Mouse (Mus musculus) stomach, embryonic 16.5 days (tissue): ENCODE results near the gene Eif3l. TPM values are rescaled to one million over a fixed set of nuclear protein-coding genes. Genes with fewer than 3 reads are reported as not detected.

Experiments
- ATAC-seq: fragments of 200-750 bp; cut with Nextera tagmentation; 2 replicates; pipeline ENCODE4 v1.8.0; 2017; ENCODE audit warnings: moderate number of reproducible peaks, moderate TSS enrichment; ENCODE audit not compliant: insufficient read depth, low FRiP score
- H3K27ac ChIP-seq: fragments of 300-500 bp; sonication (generic); 2 replicates; pipeline ENCODE4 v1.5.1; 2014; ENCODE audit warnings: low read length
- H3K27me3 ChIP-seq: fragments of 300-500 bp; sonication (generic); 2 replicates; pipeline ENCODE4 v1.6.1; 2014; ENCODE audit warnings: low read length, control low read depth, mixed read lengths; ENCODE audit not compliant: control insufficient read depth, insufficient read depth
- H3K36me3 ChIP-seq: fragments of 300-500 bp; sonication (generic); 2 replicates; pipeline ENCODE4 v1.6.1; 2014; ENCODE audit warnings: low read length; ENCODE audit not compliant: control insufficient read depth, insufficient read depth
- H3K4me1 ChIP-seq: fragments of 300-500 bp; sonication (generic); 2 replicates; pipeline ENCODE4 v1.6.1; 2014; ENCODE audit warnings: low read length, control low read depth, mixed read lengths; ENCODE audit not compliant: control insufficient read depth, insufficient read depth
- H3K4me2 ChIP-seq: fragments of 300-500 bp; sonication (generic); 2 replicates; pipeline ENCODE4 v1.6.1; 2014; ENCODE audit warnings: low read depth, low read length, mixed read lengths
- H3K4me3 ChIP-seq: fragments of 300-500 bp; sonication (generic); replicated peaks from 2 replicates; pipeline ENCODE4 v1.5.1; 2014; ENCODE audit warnings: mild to moderate bottlenecking, low read length
- H3K9ac ChIP-seq: fragments of 300-500 bp; sonication (generic); 2 replicates; pipeline ENCODE4 v1.6.1; 2014; ENCODE audit warnings: low read length
- H3K9me3 ChIP-seq: fragments of 300-500 bp; sonication (generic); replicated peaks from 2 replicates; pipeline ENCODE4 v1.6.1; 2016; ENCODE audit warnings: low read length, control low read depth; ENCODE audit not compliant: control insufficient read depth
- WGBS: fragments of 180-500 bp; shearing (Covaris S2); extraction: QIAGEN DNeasy Blood & Tissue Kit; methylation state at CpG from one replicate; pipeline ENCODE4 v1.1.7; 2014; 5-methylcytosine and 5-hydroxymethylcytosine counted together
- polyA plus RNA-seq: library from polyadenylated mRNA; unstranded; fragments of >200 nt; fragmentation: Nextera tagmentation; extraction: Ambion mirVana; gene quantifications from 2 replicates; pipeline ENCODE4 v1.2.1, GENCODE M21; 2015

Gene Eif3l
- polyA plus RNA-seq, 1 experiment from 2014 or later = 208 TPM

GRCm38 (mm10) chr15:79044837-79045236 lies 30.1 kb upstream of the Eif3l start:
- Histone ChIP-seq H3K27ac (peak overlapping the region; percentile 66), H3K4me1 (peaks cover 6% of the 10 kb centered on the region), H3K36me3 (no peaks in the 10 kb centered on the region), H3K9ac (no peak overlapping the region), H3K4me2 (no peak overlapping the region; the same call in 1 of the 2 replicates), H3K4me3 (no peak overlapping the region), H3K27me3 (peaks cover 27% of the 10 kb centered on the region), H3K9me3 (no peaks in the 10 kb centered on the region)
- WGBS = 16% methylated on average over 4 of the region's 4 CpGs
- peak; percentile 67; the same call in 1 of the 2 replicates for ATAC-seq

GRCm38 (mm10) chr15:79048186-79048585 lies 26.8 kb upstream of the Eif3l start:
- no peak for ATAC-seq

GRCm38 (mm10) chr15:79050160-79050845 lies 24.7 kb upstream of the Eif3l start:
- WGBS = 57% methylated on average over 9 of the region's 9 CpGs
- H3K9ac ChIP-seq = peak overlapping the region; percentile 23; the same call in 1 of the 2 replicates
- no peaks in the 10 kb centered on the region for H3K27me3 ChIP-seq
- peaks cover 12% of the 10 kb centered on the region for H3K4me1 ChIP-seq
- peaks cover 20% of the 10 kb centered on the region for H3K36me3 ChIP-seq
- no peak; the same call in 1 of the 2 replicates for ATAC-seq
- H3K4me2 ChIP-seq = no peak overlapping the region
- no peak overlapping the region for H3K4me3 ChIP-seq
- H3K27ac ChIP-seq = peak overlapping the region; percentile 64; the same call in 1 of the 2 replicates
- H3K9me3 ChIP-seq = no peaks in the 10 kb centered on the region

More at GRCm38 (mm10) chr15:79048186-79048585, 26.8 kb upstream of the Eif3l start:
- Histone ChIP-seq H3K9ac (no peak overlapping the region), H3K4me3 (no peak overlapping the region), H3K27me3 (peaks cover 7% of the 10 kb centered on the region), H3K27ac (no peak overlapping the region), H3K4me2 (no peak overlapping the region), H3K36me3 (peaks cover 8% of the 10 kb centered on the region; the same call in 1 of the 2 replicates), H3K9me3 (no peaks in the 10 kb centered on the region), H3K4me1 (peaks cover 12% of the 10 kb centered on the region)
- WGBS = 60% methylated on average over 4 of the region's 4 CpGs

- peak overlapping the region; percentile 52 for H3K9ac ChIP-seq
- H3K27ac ChIP-seq = peak overlapping the region; percentile 64
- peaks cover 12% of the 10 kb centered on the region for H3K4me1 ChIP-seq
- WGBS = 49% methylated on average over 2 of the region's 2 CpGs
- no peak for ATAC-seq
- peaks cover 20% of the 10 kb centered on the region for H3K36me3 ChIP-seq
- H3K9me3 ChIP-seq = no peaks in the 10 kb centered on the region
- H3K27me3 ChIP-seq = no peaks in the 10 kb centered on the region
- no peak overlapping the region for H3K4me3 ChIP-seq
- no peak overlapping the region for H3K4me2 ChIP-seq
These were observed 24.0 kb upstream of the Eif3l start for GRCm38 (mm10) chr15:79050964-79051363.

- WGBS = 59% methylated on average over 13 of the region's 13 CpGs
- peaks cover 20% of the 10 kb centered on the region for H3K36me3 ChIP-seq
- peak overlapping the region; percentile 52 for H3K9ac ChIP-seq
- peak overlapping the region; percentile 64 for H3K27ac ChIP-seq
- peak; percentile 59; the same call in 1 of the 2 replicates for ATAC-seq
- H3K9me3 ChIP-seq = no peaks in the 10 kb centered on the region
- H3K4me3 ChIP-seq = no peak overlapping the region
- H3K27me3 ChIP-seq = no peaks in the 10 kb centered on the region
- H3K4me2 ChIP-seq = no peak overlapping the region
- peaks cover 12% of the 10 kb centered on the region for H3K4me1 ChIP-seq
These were observed 23.3 kb upstream of the Eif3l start for GRCm38 (mm10) chr15:79051461-79052360.

- Histone ChIP-seq H3K36me3 (peaks cover 20% of the 10 kb centered on the region), H3K9me3 (no peaks in the 10 kb centered on the region), H3K4me3 (no peak overlapping the region), H3K27ac (no peak overlapping the region), H3K4me1 (peaks cover 12% of the 10 kb centered on the region), H3K4me2 (no peak overlapping the region), H3K9ac (no peak overlapping the region), H3K27me3 (no peaks in the 10 kb centered on the region)
- WGBS = 71% methylated on average over 2 of the region's 2 CpGs
- ATAC-seq = no peak
These were observed 22.6 kb upstream of the Eif3l start for GRCm38 (mm10) chr15:79052366-79052765.

GRCm38 (mm10) chr15:79056601-79057000 lies 18.4 kb upstream of the Eif3l start:
- no peak for ATAC-seq
- H3K36me3 ChIP-seq = peaks cover 34% of the 10 kb centered on the region
- no peaks in the 10 kb centered on the region for H3K27me3 ChIP-seq
- H3K4me1 ChIP-seq = peaks cover 10% of the 10 kb centered on the region
- H3K9me3 ChIP-seq = no peaks in the 10 kb centered on the region
- no peak overlapping the region for H3K4me3 ChIP-seq
- no peak overlapping the region for H3K4me2 ChIP-seq
- no peak overlapping the region for H3K27ac ChIP-seq
- H3K9ac ChIP-seq = no peak overlapping the region
- 86% methylated on average over 7 of the region's 7 CpGs for WGBS

GRCm38 (mm10) chr15:79057850-79058249 lies 17.1 kb upstream of the Eif3l start:
- no peak for ATAC-seq
- H3K4me1 ChIP-seq = peaks cover 12% of the 10 kb centered on the region
- H3K4me3 ChIP-seq = no peak overlapping the region
- no peaks in the 10 kb centered on the region for H3K9me3 ChIP-seq
- H3K9ac ChIP-seq = no peak overlapping the region
- no peak overlapping the region for H3K27ac ChIP-seq
- 85% methylated on average over 6 of the region's 6 CpGs for WGBS
- no peak overlapping the region for H3K4me2 ChIP-seq
- no peaks in the 10 kb centered on the region for H3K27me3 ChIP-seq
- H3K36me3 ChIP-seq = peaks cover 28% of the 10 kb centered on the region
